Mouse (Mus musculus): ENCODE measurements around the gene Bbs1. TPM values are rescaled to one million over a fixed set of nuclear protein-coding genes. Genes with fewer than 3 reads are reported as not detected.
"Not testable (repeated sequence)": the region's sequence is repeated elsewhere in the genome, so short reads cannot be mapped to it uniquely, and the experiment has no call there.

The Bbs1 gene
- polyA plus RNA-seq (2014; fragmentation: Nextera tagmentation; extraction: Ambion mirVana): 3.2 and 5.2 TPM in 2 replicates

- Histone ChIP-seq H3K27me3 (replicated peaks; ENCODE audit: control insufficient read depth, insufficient read depth, low read length) (no peaks in the 10 kb centered on the region), H3K36me3 (ENCODE audit: control insufficient read depth, insufficient read depth, low read length) (peaks cover 37% of the 10 kb centered on the region), H3K4me2 (ENCODE audit: low read length) (peak within 1 kb of the TSS; percentile 71), H3K4me1 (replicated peaks; ENCODE audit: control insufficient read depth, insufficient read depth, low read length) (peaks cover 6% of the 10 kb centered on the region), H3K27ac (ENCODE audit: low read depth) (no peak within 1 kb of the TSS), H3K9ac (ENCODE audit: low read length) (peak within 1 kb of the TSS; percentile 27; the same call in 1 of the 2 replicates), H3K4me3 (ENCODE audit: low read depth, low read length) (peak within 1 kb of the TSS; percentile 59), H3K9me3 (ENCODE audit: control insufficient read depth, low read length) (no peaks in the 10 kb centered on the region)
- DNase-seq (ENCODE audit: low spot score) (peak; percentile 95), ATAC-seq (replicated peaks; ENCODE audit: low FRiP score, low TSS enrichment, low read depth) (peak; percentile 65)
- WGBS: 8% methylated on average over 31 of the region's 31 CpGs
Observed at GRCm38 (mm10) chr19:4905979-4906794, at the start of gene Bbs1. Bbs1 (minus strand) TSS chr19:4906628.

GRCm38 (mm10) chr19:4948641-4949040 lies 42.2 kb upstream of the Bbs1 start:
- WGBS: 76% methylated on average over 9 of the region's 9 CpGs
- not testable (repeated sequence) for H3K27ac ChIP-seq (ENCODE audit: low read depth); H3K9me3 ChIP-seq (ENCODE audit: control insufficient read depth, low read length); ATAC-seq (replicated peaks; ENCODE audit: low FRiP score, low TSS enrichment, low read depth); DNase-seq (ENCODE audit: low spot score); H3K36me3 ChIP-seq (ENCODE audit: control insufficient read depth, insufficient read depth, low read length); H3K27me3 ChIP-seq (replicated peaks; ENCODE audit: control insufficient read depth, insufficient read depth, low read length); H3K4me3 ChIP-seq (ENCODE audit: low read depth, low read length); H3K4me2 ChIP-seq (ENCODE audit: low read length); H3K4me1 ChIP-seq (replicated peaks; ENCODE audit: control insufficient read depth, insufficient read depth, low read length); H3K9ac ChIP-seq (ENCODE audit: low read length)

- H3K9ac ChIP-seq (ENCODE audit: low read length): no peak overlapping the region
- 50% methylated on average over 6 of the region's 6 CpGs for WGBS
- no peaks in the 10 kb centered on the region for H3K27me3 ChIP-seq (replicated peaks; ENCODE audit: control insufficient read depth, insufficient read depth, low read length)
Observed at GRCm38 (mm10) chr19:4945540-4945939, 39.1 kb upstream of the Bbs1 start.

GRCm38 (mm10) chr19:4943253-4943588 lies 36.8 kb upstream of the Bbs1 start:
- Histone ChIP-seq H3K27me3 (replicated peaks; ENCODE audit: control insufficient read depth, insufficient read depth, low read length) (no peaks in the 10 kb centered on the region), H3K36me3 (ENCODE audit: control insufficient read depth, insufficient read depth, low read length) (no peaks in the 10 kb centered on the region), H3K4me3 (ENCODE audit: low read depth, low read length) (peak overlapping the region; percentile 60), H3K9me3 (ENCODE audit: control insufficient read depth, low read length) (no peaks in the 10 kb centered on the region), H3K27ac (ENCODE audit: low read depth) (no peak overlapping the region), H3K4me2 (ENCODE audit: low read length) (peak overlapping the region; percentile 93), H3K4me1 (replicated peaks; ENCODE audit: control insufficient read depth, insufficient read depth, low read length) (peaks cover 9% of the 10 kb centered on the region), H3K9ac (ENCODE audit: low read length) (peak overlapping the region; percentile 41; the same call in 1 of the 2 replicates)
- ATAC-seq (replicated peaks; ENCODE audit: low FRiP score, low TSS enrichment, low read depth) (peak; percentile 73), DNase-seq (ENCODE audit: low spot score) (no peak)
- 3% methylated on average over 13 of the region's 13 CpGs for WGBS

More at GRCm38 (mm10) chr19:4945540-4945939, 39.1 kb upstream of the Bbs1 start:
- ATAC-seq (replicated peaks; ENCODE audit: low FRiP score, low TSS enrichment, low read depth) (no peak), DNase-seq (ENCODE audit: low spot score) (no peak)
- H3K36me3 ChIP-seq (ENCODE audit: control insufficient read depth, insufficient read depth, low read length): no peaks in the 10 kb centered on the region
- peaks cover 9% of the 10 kb centered on the region for H3K4me1 ChIP-seq (replicated peaks; ENCODE audit: control insufficient read depth, insufficient read depth, low read length)
- H3K9me3 ChIP-seq (ENCODE audit: control insufficient read depth, low read length): no peaks in the 10 kb centered on the region
- no peak overlapping the region for H3K27ac ChIP-seq (ENCODE audit: low read depth)
- no peak overlapping the region for H3K4me2 ChIP-seq (ENCODE audit: low read length)
- no peak overlapping the region for H3K4me3 ChIP-seq (ENCODE audit: low read depth, low read length)

- Histone ChIP-seq H3K27ac (ENCODE audit: low read depth) (no peak within 1 kb of the TSS), H3K4me2 (ENCODE audit: low read length) (peak within 1 kb of the TSS; percentile 93), H3K36me3 (ENCODE audit: control insufficient read depth, insufficient read depth, low read length) (no peaks in the 10 kb centered on the region), H3K9me3 (ENCODE audit: control insufficient read depth, low read length) (no peaks in the 10 kb centered on the region), H3K9ac (ENCODE audit: low read length) (peak within 1 kb of the TSS; percentile 58), H3K4me1 (replicated peaks; ENCODE audit: control insufficient read depth, insufficient read depth, low read length) (peaks cover 9% of the 10 kb centered on the region), H3K27me3 (replicated peaks; ENCODE audit: control insufficient read depth, insufficient read depth, low read length) (no peaks in the 10 kb centered on the region), H3K4me3 (ENCODE audit: low read depth, low read length) (peak within 1 kb of the TSS; percentile 60)
- ATAC-seq (replicated peaks; ENCODE audit: low FRiP score, low TSS enrichment, low read depth) (peak; percentile 93), DNase-seq (ENCODE audit: low spot score) (peak; percentile 95)
- WGBS: under 1% methylated on average over 48 of the region's 55 CpGs
Observed at GRCm38 (mm10) chr19:4942551-4943252, 36.3 kb upstream of the Bbs1 start, which contains the start of gene Peli3. Peli3 (minus strand) TSS chr19:4943127.

- no peak overlapping the region for H3K9ac ChIP-seq (ENCODE audit: low read length)
- no peak overlapping the region for H3K4me2 ChIP-seq (ENCODE audit: low read length)
- no peaks in the 10 kb centered on the region for H3K27me3 ChIP-seq (replicated peaks; ENCODE audit: control insufficient read depth, insufficient read depth, low read length)
- H3K36me3 ChIP-seq (ENCODE audit: control insufficient read depth, insufficient read depth, low read length): no peaks in the 10 kb centered on the region
- ATAC-seq (replicated peaks; ENCODE audit: low FRiP score, low TSS enrichment, low read depth) (no peak), DNase-seq (ENCODE audit: low spot score) (no peak)
- H3K27ac ChIP-seq (ENCODE audit: low read depth): no peak overlapping the region
- WGBS: 88% methylated on average over 17 of the region's 17 CpGs
- H3K4me3 ChIP-seq (ENCODE audit: low read depth, low read length): no peak overlapping the region
- H3K9me3 ChIP-seq (ENCODE audit: control insufficient read depth, low read length): no peaks in the 10 kb centered on the region
- H3K4me1 ChIP-seq (replicated peaks; ENCODE audit: control insufficient read depth, insufficient read depth, low read length): peaks cover 4% of the 10 kb centered on the region; the same call in 1 of the 2 replicates
Observed at GRCm38 (mm10) chr19:4937444-4938310, 31.2 kb upstream of the Bbs1 start.

GRCm38 (mm10) chr19:4936896-4937295 lies 30.5 kb upstream of the Bbs1 start:
- Histone ChIP-seq H3K36me3 (ENCODE audit: control insufficient read depth, insufficient read depth, low read length) (peaks cover under 1% of the 10 kb centered on the region; the same call in 1 of the 2 replicates), H3K9ac (ENCODE audit: low read length) (no peak overlapping the region), H3K4me3 (ENCODE audit: low read depth, low read length) (no peak overlapping the region), H3K4me2 (ENCODE audit: low read length) (no peak overlapping the region), H3K9me3 (ENCODE audit: control insufficient read depth, low read length) (no peaks in the 10 kb centered on the region), H3K27me3 (replicated peaks; ENCODE audit: control insufficient read depth, insufficient read depth, low read length) (no peaks in the 10 kb centered on the region), H3K27ac (ENCODE audit: low read depth) (no peak overlapping the region), H3K4me1 (replicated peaks; ENCODE audit: control insufficient read depth, insufficient read depth, low read length) (no peaks in the 10 kb centered on the region)
- ATAC-seq (replicated peaks; ENCODE audit: low FRiP score, low TSS enrichment, low read depth) (no peak), DNase-seq (ENCODE audit: low spot score) (no peak)
- WGBS: 87% methylated on average over 2 of the region's 2 CpGs

- Histone ChIP-seq H3K4me2 (ENCODE audit: low read length) (peak overlapping the region; percentile 79), H3K9me3 (ENCODE audit: control insufficient read depth, low read length) (no peaks in the 10 kb centered on the region), H3K36me3 (ENCODE audit: control insufficient read depth, insufficient read depth, low read length) (peaks cover 26% of the 10 kb centered on the region), H3K27me3 (replicated peaks; ENCODE audit: control insufficient read depth, insufficient read depth, low read length) (no peaks in the 10 kb centered on the region), H3K4me3 (ENCODE audit: low read depth, low read length) (peak overlapping the region; percentile 85), H3K9ac (ENCODE audit: low read length) (peak overlapping the region; percentile 72), H3K27ac (ENCODE audit: low read depth) (peak overlapping the region; percentile 80), H3K4me1 (replicated peaks; ENCODE audit: control insufficient read depth, insufficient read depth, low read length) (peaks cover 12% of the 10 kb centered on the region)
- WGBS: 57% methylated on average over 5 of the region's 5 CpGs
- ATAC-seq (replicated peaks; ENCODE audit: low FRiP score, low TSS enrichment, low read depth) (no peak; the same call in 1 of the 2 replicates), DNase-seq (ENCODE audit: low spot score) (peak; percentile 59)
Observed at GRCm38 (mm10) chr19:4928781-4929180, 22.4 kb upstream of the Bbs1 start.
